Mouse (Mus musculus) cerebellum, adult 2 months (tissue): Measurements from ENCODE around the gene Atg4b.

Experiments used
- CTCF ChIP-seq: fragments of 200-500 bp; IDR thresholded peaks from 2 replicates; pipeline ENCODE4 v1.5.1; 2011; ENCODE audit warnings: low read depth, mild to moderate bottlenecking, control low read depth, low read length, moderate library complexity, borderline replicate concordance; ENCODE audit not compliant: insufficient read depth
- POLR2A ChIP-seq: fragments of 200-500 bp; IDR thresholded peaks from 2 replicates; pipeline ENCODE4 v1.6.1; 2011; ENCODE audit warnings: low read length, control low read depth, borderline replicate concordance; ENCODE audit not compliant: insufficient read depth

DNA sequence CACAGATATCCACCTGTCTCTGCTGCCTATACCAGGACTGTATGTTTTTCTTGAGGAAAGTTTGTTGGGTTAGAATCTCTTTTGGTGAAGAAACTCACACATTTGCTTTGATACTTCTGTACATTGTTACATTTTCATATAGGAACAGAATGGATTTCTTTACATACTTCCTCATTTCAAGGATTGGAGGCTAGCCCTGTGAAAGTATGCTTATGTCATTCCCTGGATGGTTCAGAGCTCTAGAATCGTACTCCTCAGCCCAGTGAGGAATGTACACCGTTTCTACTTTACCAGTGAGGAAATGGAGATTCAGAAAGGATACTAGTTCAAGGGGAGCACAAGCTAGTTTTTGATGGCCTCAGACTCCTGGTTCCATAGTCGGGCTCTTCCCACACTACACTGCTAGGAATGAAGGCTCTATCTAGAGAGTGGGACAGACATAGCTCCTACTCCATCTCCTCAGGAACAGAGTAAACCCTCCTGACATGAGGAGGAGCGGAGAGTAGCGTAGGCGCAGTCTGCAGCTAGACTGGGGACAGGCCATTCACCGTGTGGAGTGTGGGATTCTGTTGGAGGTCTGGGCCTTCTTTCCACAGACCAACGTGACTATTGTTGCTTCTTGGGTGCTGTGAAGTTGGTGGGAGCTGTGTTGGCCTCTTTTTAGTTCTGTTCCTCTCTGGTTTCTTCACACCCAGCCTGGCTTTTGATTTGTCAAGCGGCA lies 13.7 kb downstream of the Atg4b start:
- no peak for TF ChIP-seq CTCF
- TF ChIP-seq POLR2A: no peak
